Mouse (Mus musculus) kidney, postnatal 14 days (tissue): ENCODE results near the gene Phf2.
A peak's percentile ranks its signal among the peaks of the same experiment; 100 is the strongest.

Experiments used
- DNase-seq: peaks from one replicate; pipeline ENCODE4 v3.0.0; 2022; ENCODE audit warnings: mixed read lengths

Phf2 gene

DNA sequence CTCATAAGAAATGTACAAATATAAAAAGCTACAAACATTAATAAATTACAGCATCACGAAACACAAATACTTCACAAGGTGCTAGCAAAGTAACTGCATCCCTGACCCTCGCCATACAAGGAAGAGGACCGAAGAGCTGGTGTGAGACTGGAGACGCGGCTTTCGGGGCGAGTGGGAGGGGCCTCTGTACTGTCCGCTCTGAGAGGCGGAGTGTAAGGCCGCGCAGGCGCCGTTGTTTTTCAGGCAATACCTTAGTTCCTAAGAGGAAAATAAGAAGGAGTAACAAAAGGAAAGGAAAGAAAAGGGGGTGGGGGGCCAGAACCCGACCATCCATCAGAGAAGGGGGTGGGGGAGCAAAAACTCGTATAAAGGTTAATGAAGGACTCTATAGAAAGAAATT is 68.7 kb downstream of the Phf2 start:
- no peak for DNase-seq

GRCm38 (mm10) chr13:48800850-48801546 is 69.9 kb downstream of the Phf2 start:
- DNase-seq: peak; percentile 63

- peak; percentile 48 for DNase-seq
Observed at GRCm38 (mm10) chr13:48798256-48798771, 72.6 kb downstream of the Phf2 start.

DNA sequence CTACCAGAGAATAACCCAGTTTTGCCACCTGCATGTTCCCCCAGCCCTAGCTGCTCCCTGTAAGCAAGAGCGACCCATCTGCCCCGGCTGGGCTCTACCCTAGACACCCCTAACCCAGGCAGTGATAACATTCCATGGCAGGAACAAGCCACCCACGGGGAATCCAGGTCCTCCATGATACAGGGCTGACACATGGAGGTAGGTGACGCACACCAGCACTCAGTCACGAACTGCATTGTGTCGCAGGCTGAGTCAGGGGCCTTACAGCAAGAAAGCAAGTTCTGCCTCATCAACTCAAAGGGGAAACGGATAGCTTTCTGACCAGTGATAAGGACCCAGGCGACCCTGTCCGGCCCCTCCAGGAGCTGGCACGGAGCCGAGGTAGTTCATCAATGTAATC is 74.0 kb downstream of the Phf2 start:
- no peak for DNase-seq

GRCm38 (mm10) chr13:48795711-48796110 is 75.2 kb downstream of the Phf2 start:
- DNase-seq: no peak

DNA sequence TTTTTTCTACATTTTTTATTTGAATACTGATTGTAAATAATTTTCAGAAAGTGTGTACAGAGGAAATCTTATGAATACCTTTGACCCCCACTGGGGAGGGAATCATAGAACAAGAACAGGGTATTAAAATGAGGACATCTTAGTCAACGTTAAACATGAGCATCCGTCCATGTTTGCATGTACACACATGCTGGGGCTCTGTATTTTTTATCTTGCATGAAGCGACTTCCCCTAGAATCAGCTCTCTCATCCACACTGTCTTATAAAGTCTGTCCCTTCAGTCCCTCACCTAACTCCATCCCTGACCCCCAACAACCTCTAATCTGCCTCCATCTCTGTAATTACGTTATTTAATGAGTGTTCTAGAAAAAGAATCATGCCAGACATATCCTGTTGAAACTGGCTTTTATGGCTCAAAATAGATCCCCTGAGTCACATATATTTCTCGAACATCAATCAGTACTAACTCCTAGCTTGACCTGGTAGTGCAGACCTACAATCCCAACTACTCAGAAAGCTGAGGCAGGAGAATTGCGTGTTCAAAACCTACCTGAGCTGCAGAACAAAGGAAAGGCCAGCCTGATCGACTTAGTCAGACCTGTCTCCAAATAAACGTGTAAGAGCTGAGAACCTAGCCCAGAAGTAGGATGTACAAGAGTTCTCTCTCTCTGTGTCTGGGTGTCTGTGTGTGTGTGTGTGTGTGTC is 86.2 kb downstream of the Phf2 start:
- no peak for DNase-seq

DNA sequence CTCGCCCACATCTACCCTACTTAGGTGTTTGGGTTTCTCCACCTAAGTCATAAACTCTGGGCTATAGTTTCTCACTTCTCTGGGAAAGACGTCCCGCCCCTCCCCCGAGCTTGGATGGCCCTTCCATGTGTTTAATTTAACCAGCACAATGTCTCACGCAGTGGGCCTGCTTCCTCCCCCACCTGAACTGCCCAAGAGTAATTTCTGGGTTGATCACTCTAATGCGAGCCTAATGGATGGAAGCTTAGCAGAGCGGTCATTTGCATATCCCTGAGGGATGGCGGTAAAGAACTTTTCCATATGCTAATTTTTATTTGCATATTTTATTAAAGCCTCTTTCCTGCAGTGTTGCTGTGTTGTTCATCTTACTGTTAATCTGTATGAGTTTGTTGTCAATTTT is 86.8 kb downstream of the Phf2 start:
- DNase-seq: no peak

DNA sequence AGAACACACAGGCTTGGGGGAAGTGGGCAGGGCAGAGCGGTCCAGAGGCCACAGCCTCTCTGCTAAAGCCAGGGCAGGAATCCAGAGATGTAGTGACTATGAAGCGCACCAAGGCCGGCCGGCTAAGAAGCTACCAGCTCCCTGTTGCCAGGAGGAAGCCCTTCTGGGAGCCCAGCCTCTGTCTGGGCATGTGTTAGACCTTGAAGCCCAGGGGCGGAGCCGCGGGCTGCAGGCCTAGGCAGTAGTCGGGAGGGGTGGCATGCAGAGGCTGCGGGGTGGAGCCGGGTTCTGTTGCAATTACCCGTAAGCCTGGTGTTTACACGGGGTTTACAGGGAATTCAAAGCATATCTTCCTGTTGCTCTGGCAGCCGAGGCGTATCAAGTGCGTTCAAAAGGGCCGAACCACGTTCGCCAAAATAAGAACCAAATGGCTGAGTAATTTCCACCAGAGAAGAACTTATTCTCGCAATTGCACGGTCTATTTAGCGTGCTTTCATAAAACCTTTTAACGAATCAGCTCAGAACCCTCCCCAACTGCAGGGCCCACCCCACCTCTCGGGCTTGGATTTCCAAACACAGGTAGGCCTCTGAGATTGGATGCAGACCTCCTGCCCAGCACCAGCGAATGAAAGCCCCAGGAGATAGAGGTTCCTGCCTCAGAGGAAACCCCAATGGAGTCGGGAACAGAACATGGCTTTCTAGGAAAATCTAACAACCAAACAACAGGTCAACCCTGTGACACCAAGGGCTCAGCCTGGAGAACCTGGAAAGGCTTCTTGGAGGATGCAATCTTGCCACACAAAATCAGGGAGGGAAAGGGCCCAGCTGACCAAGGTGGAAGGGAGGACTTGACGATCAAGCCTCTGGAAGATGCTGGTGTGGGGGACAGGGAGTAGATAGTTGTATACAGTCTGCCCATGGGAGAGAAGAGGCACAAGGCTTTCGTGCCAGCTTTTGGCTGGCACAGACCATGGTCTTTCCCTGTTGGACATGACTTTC is 87.9 kb downstream of the Phf2 start:
- DNase-seq: peak; percentile 62

GRCm38 (mm10) chr13:48780345-48781010 is 90.4 kb downstream of the Phf2 start:
- DNase-seq: no peak

- no peak for DNase-seq
Observed at GRCm38 (mm10) chr13:48779592-48780344, 91.2 kb downstream of the Phf2 start.

GRCm38 (mm10) chr13:48778138-48778537 is 92.8 kb downstream of the Phf2 start:
- no peak for DNase-seq

- DNase-seq: no peak
Observed at GRCm38 (mm10) chr13:48774506-48774905, 96.4 kb downstream of the Phf2 start.

- no peak for DNase-seq
Observed at GRCm38 (mm10) chr13:48768109-48768508, 102.8 kb downstream of the Phf2 start.

- DNase-seq: no peak
Observed at GRCm38 (mm10) chr13:48763701-48764245, 107.1 kb downstream of the Phf2 start.

DNA sequence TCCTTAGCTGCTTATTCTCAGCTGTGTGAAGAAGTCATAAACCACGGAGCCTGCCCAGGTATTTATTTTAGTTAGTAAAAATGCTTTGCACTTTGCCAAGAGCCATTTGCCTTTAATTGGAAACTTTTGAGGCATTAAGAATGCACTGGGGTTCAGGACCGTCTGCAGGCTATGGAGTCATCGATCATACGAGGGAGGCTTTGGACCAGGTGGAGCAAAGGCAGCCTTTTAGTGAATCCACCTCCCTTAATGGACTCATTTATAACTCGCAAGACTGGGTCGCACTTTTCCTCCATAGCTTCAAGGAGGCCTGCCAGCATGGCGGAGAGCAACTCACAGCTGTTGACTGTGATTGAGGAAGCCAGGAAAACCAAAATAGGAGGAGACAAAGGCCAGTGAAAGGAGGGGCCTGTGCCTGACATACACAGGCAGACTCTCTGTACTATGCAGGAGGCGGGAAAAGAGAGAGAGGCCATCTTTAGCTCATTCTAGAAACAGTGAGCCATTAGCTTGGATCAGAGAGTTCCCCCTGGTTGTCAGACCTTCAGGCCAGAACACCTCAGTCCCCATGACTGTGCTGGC is 110.0 kb downstream of the Phf2 start:
- no peak for DNase-seq

GRCm38 (mm10) chr13:48756769-48757168 is 114.2 kb downstream of the Phf2 start:
- DNase-seq: no peak
